Mouse (Mus musculus) C2C12 (cell line): ENCODE data around the gene Pced1b.

Experiments used
- CTCF ChIP-seq: IDR thresholded peaks from one replicate; pipeline ENCODE4 v1.5.1; 2011; ENCODE audit not compliant: control insufficient read depth, insufficient read depth, insufficient read length
- MYOD1 ChIP-seq: IDR thresholded peaks from one replicate; pipeline ENCODE4 v1.6.1; 2011; ENCODE audit warnings: low read depth; ENCODE audit not compliant: control insufficient read depth, insufficient read length

DNA sequence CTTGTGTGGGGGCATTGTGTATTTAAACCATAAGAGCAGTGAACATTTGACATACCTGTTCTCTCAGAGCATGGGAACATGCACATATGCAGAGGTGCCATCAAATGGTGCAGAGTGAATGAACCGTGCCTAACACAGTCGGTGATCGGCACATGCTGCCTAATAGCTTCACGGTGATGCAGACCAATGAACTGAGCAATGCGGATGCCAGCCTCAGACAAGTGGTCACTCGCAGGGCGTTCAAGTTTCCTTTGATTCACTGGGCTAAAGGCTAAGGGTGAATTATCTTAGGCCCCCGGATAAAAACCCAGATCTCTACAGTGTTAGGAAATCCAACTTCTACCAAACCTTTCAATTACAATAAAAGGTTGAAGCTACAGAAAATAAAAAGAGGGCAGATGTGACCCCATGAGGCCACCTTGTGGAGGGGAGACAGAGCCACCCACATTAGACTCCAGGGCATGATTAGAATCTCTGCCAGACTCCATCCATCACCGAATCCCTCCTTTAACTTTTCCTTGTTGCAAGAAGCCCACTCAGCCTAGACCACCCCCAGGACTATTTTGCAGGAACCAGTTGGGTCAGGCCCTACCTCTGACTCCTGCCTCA is 31.5 kb downstream of the Pced1b start:
- TF ChIP-seq MYOD1 (no peak), CTCF (no peak)
